Mouse (Mus musculus) embryonic fibroblast, embryonic 13.5 days (primary cell): ENCODE results near the gene Slain2. TPM values are rescaled to one million over a fixed set of nuclear protein-coding genes. Genes with fewer than 3 reads are reported as not detected.
A peak's percentile ranks its signal among the peaks of the same experiment; 100 is the strongest.

Experiments
- H3K27ac ChIP-seq: 2 replicates; pipeline ENCODE4 v1.5.1; 2012; ENCODE audit warnings: low read length, control low read depth, inconsistent platforms; ENCODE audit not compliant: insufficient read depth
- H3K4me1 ChIP-seq: 2 replicates; pipeline ENCODE4 v1.6.1; 2011; ENCODE audit warnings: low read length; ENCODE audit not compliant: control insufficient read depth, insufficient read depth
- H3K4me3 ChIP-seq: 2 replicates; pipeline ENCODE4 v1.5.1; 2011; ENCODE audit warnings: mild to moderate bottlenecking, control low read depth, low read length; ENCODE audit not compliant: insufficient read depth
- CTCF ChIP-seq: IDR thresholded peaks from 2 replicates; pipeline ENCODE4 v1.5.1; 2011; ENCODE audit warnings: mild to moderate bottlenecking, control low read depth, low read length, moderate library complexity, borderline replicate concordance; ENCODE audit not compliant: insufficient read depth
- POLR2A ChIP-seq: IDR thresholded peaks from 2 replicates; pipeline ENCODE4 v1.6.1; 2011; ENCODE audit warnings: low read depth, mild to moderate bottlenecking, control low read depth, low read length, moderate library complexity
- polyA plus RNA-seq: library from polyadenylated mRNA; stranded (reverse); fragments of >200 nt; gene quantifications from 2 replicates; pipeline ENCODE4 v1.2.4, GENCODE M21; 2011; ENCODE audit warnings: low read depth; ENCODE audit not compliant: missing spikeins, insufficient read length

The Slain2 gene
- 59.6 and 62.0 TPM in 2 replicates for polyA plus RNA-seq

DNA sequence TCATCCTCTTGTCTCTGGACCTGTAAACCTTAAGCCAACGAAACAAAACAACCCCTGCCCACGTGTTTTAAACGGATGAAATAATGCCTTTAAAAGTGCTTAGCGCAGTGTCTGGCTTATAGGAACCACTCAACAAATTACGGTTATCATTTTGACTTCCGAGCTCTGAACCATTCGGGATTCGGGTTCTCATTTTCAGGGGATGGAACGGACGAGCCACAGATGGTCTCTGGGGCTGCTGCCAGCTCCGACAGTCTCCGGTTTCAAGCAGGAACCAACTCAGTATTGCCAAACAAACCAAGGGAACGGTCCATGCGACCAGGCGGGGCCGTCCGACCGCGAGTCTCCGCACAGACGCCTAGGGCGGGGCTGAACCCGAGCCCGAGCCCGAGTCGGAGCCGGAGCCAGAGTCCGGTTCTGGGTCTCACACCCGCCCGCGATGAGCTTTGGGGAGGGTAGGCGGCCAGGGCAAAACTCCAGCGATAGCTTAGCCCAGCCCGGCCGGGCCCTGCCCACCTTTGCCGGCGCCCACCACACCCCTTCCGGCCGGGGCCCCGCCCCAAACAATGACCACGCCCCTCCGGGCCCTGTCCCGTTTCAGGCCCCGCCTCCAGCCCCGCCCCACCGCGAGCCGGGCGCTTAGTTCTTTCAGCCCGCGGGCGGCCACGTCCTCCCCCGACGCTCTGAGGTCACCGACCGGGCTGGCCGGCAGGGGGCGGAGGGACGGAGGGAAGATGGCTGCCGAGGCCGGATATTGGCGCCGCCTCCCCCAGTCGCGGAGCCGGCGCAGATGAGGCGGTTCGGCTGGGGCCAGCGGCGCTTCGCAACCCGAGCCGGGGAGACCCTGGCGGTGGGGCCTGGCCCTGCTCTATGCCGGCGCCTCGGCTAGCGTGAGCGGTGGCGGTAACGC is at the start of gene Slain2:
Gene Slain2 (plus strand): TSS at position 657 of the 910 bp plus-strand sequence.
- Histone ChIP-seq H3K27ac (peak within 1 kb of the TSS; percentile 95), H3K4me3 (peak within 1 kb of the TSS; percentile 80), H3K4me1 (peaks cover 15% of the 10 kb centered on the region)
- peak; percentile 85 for TF ChIP-seq POLR2A
- peak; percentile 13; the same call in 1 of the 2 replicates for TF ChIP-seq CTCF

DNA sequence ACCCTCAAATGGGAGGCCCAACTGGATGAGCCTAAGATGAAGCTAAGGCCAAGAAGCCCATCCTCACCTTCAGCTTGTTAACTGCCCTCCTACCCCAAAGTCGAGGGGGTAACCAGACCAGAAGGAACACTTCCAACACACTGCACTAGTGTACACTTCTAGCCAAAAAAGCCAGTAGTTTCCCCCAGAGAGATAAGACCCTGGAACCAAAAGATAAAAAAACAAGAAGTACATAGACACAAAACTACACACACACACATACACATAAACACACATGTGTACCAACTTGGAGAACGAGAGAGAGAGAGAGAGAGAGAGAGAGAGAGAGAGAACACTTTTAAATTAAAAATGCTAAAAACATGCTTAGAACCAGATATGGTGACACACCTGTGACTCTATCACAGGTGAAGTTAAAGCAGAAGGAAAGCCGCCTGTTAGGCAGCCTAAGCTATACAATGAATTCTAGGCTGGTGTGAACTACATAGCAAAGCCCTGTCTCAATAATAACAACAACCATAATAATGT is 49.4 kb upstream of the Slain2 start:
- TF ChIP-seq POLR2A (no peak), CTCF (no peak)
- Histone ChIP-seq H3K27ac (no peak overlapping the region), H3K4me3 (no peak overlapping the region), H3K4me1 (peaks cover 7% of the 10 kb centered on the region; the same call in 1 of the 2 replicates)

DNA sequence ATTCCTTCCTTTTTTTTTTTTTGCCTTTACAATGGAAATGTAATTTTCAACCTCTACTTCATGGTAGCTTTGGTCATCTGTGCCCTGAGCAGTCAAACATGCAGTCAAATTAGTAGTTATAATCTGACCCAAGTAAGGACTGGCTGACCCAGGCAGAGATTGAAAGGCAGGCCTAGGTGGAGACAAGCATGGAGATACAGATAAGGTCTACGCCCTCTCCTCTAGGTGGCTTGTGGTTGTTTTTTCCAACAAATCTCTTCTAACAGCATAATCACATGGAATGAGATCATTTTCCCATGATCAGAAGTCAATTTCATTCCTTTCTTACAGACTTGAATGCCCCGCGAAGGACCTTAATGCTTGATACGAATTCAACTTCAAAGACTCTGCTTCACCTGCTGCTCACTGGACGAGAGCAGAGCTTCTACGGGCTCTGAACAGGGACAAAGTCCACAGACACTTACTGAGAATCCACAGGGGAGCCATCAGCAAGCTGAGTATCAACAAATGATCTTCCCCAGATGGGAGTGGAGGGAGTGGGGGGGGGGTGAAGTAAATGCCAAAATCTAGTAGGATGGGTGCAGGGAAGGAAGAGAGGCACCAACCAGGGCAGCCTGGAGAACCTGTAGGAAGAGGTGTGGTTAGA is 47.7 kb upstream of the Slain2 start:
- Histone ChIP-seq H3K4me3 (no peak overlapping the region), H3K4me1 (peaks cover 7% of the 10 kb centered on the region; the same call in 1 of the 2 replicates), H3K27ac (no peak overlapping the region)
- TF ChIP-seq POLR2A = no peak
- TF ChIP-seq CTCF = no peak

DNA sequence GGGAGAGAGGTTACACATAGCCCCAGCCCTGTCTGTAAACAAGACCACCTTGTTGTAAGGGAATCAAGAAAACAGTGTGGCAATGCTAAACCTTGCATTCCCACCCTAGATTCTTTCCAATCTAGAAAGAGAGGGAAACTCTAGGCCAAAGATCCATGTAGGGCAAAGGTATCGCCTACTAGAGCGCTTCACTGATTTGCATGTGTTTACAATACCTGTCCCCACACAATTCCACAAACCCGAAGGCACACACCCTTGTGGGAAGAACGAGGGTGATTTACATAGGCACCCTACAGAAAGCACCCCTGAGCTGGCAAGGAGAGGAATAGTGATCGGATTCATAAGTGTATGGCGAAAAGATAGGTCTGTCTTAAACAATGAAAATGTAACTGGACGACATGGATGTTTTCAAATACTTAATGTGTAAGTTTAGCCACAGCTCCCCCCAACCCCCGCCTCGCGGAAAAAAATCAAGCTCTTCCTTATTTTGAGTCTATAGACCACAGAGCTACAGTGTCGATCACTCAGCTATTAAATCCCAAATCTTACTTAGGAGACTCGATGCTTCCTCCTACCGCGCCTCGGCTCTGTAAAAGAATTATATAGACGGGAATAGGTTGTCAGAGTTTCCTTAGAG is 47.0 kb upstream of the Slain2 start:
- Histone ChIP-seq H3K4me3 (peak overlapping the region; percentile 56), H3K27ac (no peak overlapping the region)

DNA sequence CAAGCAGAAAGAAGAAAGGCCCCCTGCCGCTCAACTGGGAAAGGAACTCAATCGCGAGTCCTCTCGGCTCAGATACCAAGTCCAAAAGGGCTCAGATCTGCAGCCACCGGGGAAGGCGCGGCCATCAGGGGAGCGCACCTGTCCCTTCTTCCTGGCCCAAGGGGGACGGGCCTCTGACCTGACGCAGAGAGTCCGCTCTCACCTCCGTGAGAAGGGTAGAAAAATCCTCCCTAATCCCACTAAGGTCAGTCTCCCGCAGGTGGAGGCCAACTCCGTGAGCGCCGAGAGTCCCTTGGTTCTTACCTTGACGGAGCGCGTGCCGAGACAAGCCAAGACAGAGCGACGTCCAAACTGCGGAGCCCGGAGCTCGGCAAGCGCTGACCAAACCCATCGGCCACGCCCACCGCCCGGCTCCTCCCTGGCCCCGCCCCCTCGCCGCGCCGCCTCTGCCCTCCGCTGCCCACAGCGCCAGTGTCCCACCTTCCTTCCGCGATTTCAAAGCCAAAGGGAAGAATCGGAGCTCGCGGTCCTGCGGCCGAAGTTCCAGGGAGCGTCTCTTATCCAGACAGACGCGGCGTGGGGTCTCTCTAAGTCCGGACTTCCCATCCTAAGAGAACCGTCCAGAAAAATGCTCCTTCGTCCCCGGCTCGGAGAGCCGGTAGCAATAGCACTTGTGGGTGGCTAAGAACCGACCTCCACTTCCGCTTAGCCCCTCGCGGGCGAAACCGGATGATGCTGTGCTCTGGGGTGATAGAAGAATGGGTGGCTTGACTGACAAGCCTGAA is 45.8 kb upstream of the Slain2 start, which contains the start of gene Tec:
Gene Tec (minus strand): TSS at position 393 of the 785 bp plus-strand sequence.
- TF ChIP-seq POLR2A = peak; percentile 91
- no peak for TF ChIP-seq CTCF
- Histone ChIP-seq H3K4me1 (peaks cover 5% of the 10 kb centered on the region; the same call in 1 of the 2 replicates), H3K27ac (no peak within 1 kb of the TSS), H3K4me3 (peak within 1 kb of the TSS; percentile 56)

More for the DNA sequence above, 47.0 kb upstream of the Slain2 start:
- no peak for TF ChIP-seq CTCF
- TF ChIP-seq POLR2A = no peak
- H3K4me1 ChIP-seq = peaks cover 5% of the 10 kb centered on the region; the same call in 1 of the 2 replicates

DNA sequence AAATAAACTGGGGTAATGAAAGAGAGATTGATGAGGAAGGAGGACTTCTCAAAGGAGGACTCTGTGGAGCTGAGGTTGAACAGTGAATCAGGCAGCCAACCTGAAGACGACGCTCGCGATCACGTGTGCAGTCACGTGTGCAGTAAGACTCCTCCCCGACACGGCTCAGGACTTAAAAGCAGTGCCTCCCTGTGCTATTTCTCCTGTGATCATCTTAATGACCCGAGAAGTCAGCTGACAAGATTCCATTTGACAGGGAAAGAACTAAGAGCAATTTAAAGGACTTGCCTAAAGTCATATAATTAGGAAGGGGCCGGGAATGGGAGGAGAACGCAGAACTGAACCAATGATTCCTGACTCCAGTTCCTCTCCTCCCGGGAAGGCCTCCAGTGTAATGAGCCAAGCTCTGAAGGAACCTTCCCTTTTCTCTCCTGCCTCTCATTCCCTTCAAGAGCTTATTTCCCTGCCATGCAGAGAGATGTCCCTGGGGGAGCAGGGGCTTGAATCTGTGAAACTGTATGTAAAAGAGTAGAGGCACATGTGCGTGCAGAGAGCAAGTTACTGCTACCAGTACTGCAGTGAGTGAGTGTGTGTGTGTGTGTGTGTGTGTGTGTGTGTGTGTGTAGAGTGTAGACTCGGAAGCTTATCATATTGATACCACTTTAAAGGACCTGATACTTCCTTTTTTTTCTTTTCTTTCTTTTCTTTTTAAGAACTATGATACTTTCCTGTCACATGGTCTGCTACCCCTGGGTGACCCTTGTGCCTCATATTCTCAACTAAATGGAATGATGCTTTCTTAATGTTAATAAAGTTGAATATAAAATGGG is 44.1 kb upstream of the Slain2 start:
- peaks cover 2% of the 10 kb centered on the region; the same call in 1 of the 2 replicates for H3K4me1 ChIP-seq
- TF ChIP-seq CTCF (no peak), POLR2A (no peak)
- H3K27ac ChIP-seq = no peak overlapping the region
- H3K4me3 ChIP-seq = no peak overlapping the region

DNA sequence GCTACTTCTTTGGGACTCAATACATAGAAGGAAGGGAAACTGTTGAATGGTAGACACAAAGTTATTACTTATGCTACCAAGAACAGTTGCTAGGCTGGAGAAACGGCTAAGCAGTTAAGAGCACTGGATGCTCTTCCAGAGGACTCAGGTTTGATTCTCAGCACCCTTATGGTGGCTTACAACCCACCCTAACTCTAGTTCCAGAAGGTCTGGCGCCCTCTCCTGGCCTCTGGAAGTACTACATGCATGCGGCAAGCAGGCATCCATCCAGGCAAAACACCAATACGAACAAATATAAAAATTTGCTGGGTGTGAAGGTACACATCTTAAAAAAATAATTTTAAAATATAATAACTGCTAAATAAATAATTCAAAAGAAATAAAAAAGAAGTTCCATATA is 43.0 kb upstream of the Slain2 start:
- H3K4me1 ChIP-seq = peaks cover 2% of the 10 kb centered on the region; the same call in 1 of the 2 replicates
- H3K27ac ChIP-seq = no peak overlapping the region
- no peak overlapping the region for H3K4me3 ChIP-seq
- 0 out of 2 replicates have a peak, but pooled peaks have one; percentile 7 for TF ChIP-seq CTCF
- no peak for TF ChIP-seq POLR2A

DNA sequence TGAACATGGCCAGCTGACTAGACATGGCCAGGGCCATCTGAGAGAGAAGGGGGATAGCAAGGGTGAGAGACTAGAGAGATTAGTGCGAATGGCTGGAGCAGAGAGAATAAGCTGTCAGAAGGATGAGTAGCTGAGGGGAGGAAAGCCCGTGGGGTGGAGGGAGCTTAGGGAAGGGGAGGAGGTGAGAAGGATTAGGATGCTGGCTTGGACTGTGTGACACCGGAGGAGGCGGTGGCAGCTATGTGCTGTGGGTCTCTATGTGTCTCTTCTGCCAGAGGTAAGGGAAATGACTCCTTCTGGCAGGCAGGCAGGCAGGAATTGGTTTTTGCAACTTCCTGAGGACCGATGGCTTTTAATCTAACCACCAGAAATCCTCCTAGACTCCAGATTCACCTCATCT is 34.4 kb upstream of the Slain2 start:
- Histone ChIP-seq H3K27ac (no peak overlapping the region), H3K4me1 (no peaks in the 10 kb centered on the region), H3K4me3 (no peak overlapping the region)
- no peak for TF ChIP-seq POLR2A
- no peak for TF ChIP-seq CTCF
